Mouse (Mus musculus): ENCODE data around the gene Dcp1b. TPM values are rescaled to one million over a fixed set of nuclear protein-coding genes. Genes with fewer than 3 reads are reported as not detected.

Gene Dcp1b
- polyA plus RNA-seq, 1 experiment = 19.6 TPM

GRCm38 (mm10) chr6:119239341-119240005, 64.4 kb downstream of the Dcp1b start:
- TF ChIP-seq POLR2A (IDR thresholded peaks at IDR 0.05; ENCODE audit: borderline replicate concordance, extremely low read depth, low read depth, low read length) (no peak), CTCF (IDR thresholded peaks at IDR 0.05; ENCODE audit: insufficient read depth, low read length) (no peak)

GRCm38 (mm10) chr6:119240256-119240655, 65.2 kb downstream of the Dcp1b start:
- no peak for DNase-seq
- TF ChIP-seq POLR2A (IDR thresholded peaks at IDR 0.05; ENCODE audit: borderline replicate concordance, extremely low read depth, low read depth, low read length) = no peak
- TF ChIP-seq CTCF (IDR thresholded peaks at IDR 0.05; ENCODE audit: insufficient read depth, low read length) = no peak
- Histone ChIP-seq H3K4me3 (replicated peaks; ENCODE audit: extremely low read depth, low read depth, low read length) (no peak overlapping the region), H3K4me1 (ENCODE audit: control insufficient read depth, insufficient read depth, low read length) (no peaks in the 10 kb centered on the region)
- 70% methylated on average over 7 of the region's 7 CpGs for WGBS

More at GRCm38 (mm10) chr6:119239341-119240005, 64.4 kb downstream of the Dcp1b start:
- no peaks in the 10 kb centered on the region for H3K4me1 ChIP-seq (ENCODE audit: control insufficient read depth, insufficient read depth, low read length)
- DNase-seq = no peak
- no peak overlapping the region for H3K4me3 ChIP-seq (replicated peaks; ENCODE audit: extremely low read depth, low read depth, low read length)
- 77% methylated on average over 5 of the region's 5 CpGs for WGBS

GRCm38 (mm10) chr6:119240871-119241705, 66.0 kb downstream of the Dcp1b start:
- no peak for DNase-seq
- no peak overlapping the region for H3K4me3 ChIP-seq (replicated peaks; ENCODE audit: extremely low read depth, low read depth, low read length)
- TF ChIP-seq POLR2A (IDR thresholded peaks at IDR 0.05; ENCODE audit: borderline replicate concordance, extremely low read depth, low read depth, low read length) = no peak
- TF ChIP-seq CTCF (IDR thresholded peaks at IDR 0.05; ENCODE audit: insufficient read depth, low read length) = no peak
- H3K4me1 ChIP-seq (ENCODE audit: control insufficient read depth, insufficient read depth, low read length) = no peaks in the 10 kb centered on the region
- 44% methylated on average over 21 of the region's 21 CpGs for WGBS

- 41% methylated on average over 2 of the region's 2 CpGs for WGBS
- Histone ChIP-seq H3K4me3 (replicated peaks; ENCODE audit: extremely low read depth, low read depth, low read length) (no peak overlapping the region), H3K4me1 (ENCODE audit: control insufficient read depth, insufficient read depth, low read length) (no peaks in the 10 kb centered on the region)
- DNase-seq = no peak
- TF ChIP-seq CTCF (IDR thresholded peaks at IDR 0.05; ENCODE audit: insufficient read depth, low read length) (no peak), POLR2A (IDR thresholded peaks at IDR 0.05; ENCODE audit: borderline replicate concordance, extremely low read depth, low read depth, low read length) (no peak)
Measured at GRCm38 (mm10) chr6:119246082-119246481, 71.0 kb downstream of the Dcp1b start.

GRCm38 (mm10) chr6:119248578-119248977, 73.5 kb downstream of the Dcp1b start:
- 83% methylated on average over 3 of the region's 3 CpGs for WGBS
- no peak overlapping the region for H3K4me3 ChIP-seq (replicated peaks; ENCODE audit: extremely low read depth, low read depth, low read length)
- DNase-seq = no peak
- TF ChIP-seq CTCF (IDR thresholded peaks at IDR 0.05; ENCODE audit: insufficient read depth, low read length) (no peak), POLR2A (IDR thresholded peaks at IDR 0.05; ENCODE audit: borderline replicate concordance, extremely low read depth, low read depth, low read length) (no peak)
- H3K4me1 ChIP-seq (ENCODE audit: control insufficient read depth, insufficient read depth, low read length) = no peaks in the 10 kb centered on the region

GRCm38 (mm10) chr6:119249726-119250125, 74.7 kb downstream of the Dcp1b start:
- Histone ChIP-seq H3K4me3 (replicated peaks; ENCODE audit: extremely low read depth, low read depth, low read length) (no peak overlapping the region), H3K4me1 (ENCODE audit: control insufficient read depth, insufficient read depth, low read length) (no peaks in the 10 kb centered on the region)
- DNase-seq = no peak
- WGBS = 87% methylated on average over 10 of the region's 10 CpGs
- TF ChIP-seq POLR2A (IDR thresholded peaks at IDR 0.05; ENCODE audit: borderline replicate concordance, extremely low read depth, low read depth, low read length) (no peak), CTCF (IDR thresholded peaks at IDR 0.05; ENCODE audit: insufficient read depth, low read length) (no peak)

GRCm38 (mm10) chr6:119251704-119252103, 76.7 kb downstream of the Dcp1b start:
- no peaks in the 10 kb centered on the region for H3K4me1 ChIP-seq (ENCODE audit: control insufficient read depth, insufficient read depth, low read length)
- no peak for TF ChIP-seq POLR2A (IDR thresholded peaks at IDR 0.05; ENCODE audit: borderline replicate concordance, extremely low read depth, low read depth, low read length)
- no peak for TF ChIP-seq CTCF (IDR thresholded peaks at IDR 0.05; ENCODE audit: insufficient read depth, low read length)
- DNase-seq = no peak
- WGBS = 63% methylated on average over 4 of the region's 4 CpGs
- H3K4me3 ChIP-seq (replicated peaks; ENCODE audit: extremely low read depth, low read depth, low read length) = no peak overlapping the region

Other genes with a start within 250 kb of the Dcp1b start
- gene Cacna1c, start 21.2 kb downstream of the Dcp1b start, polyA plus RNA-seq (2012; rRNA removed) = 11.3 and 16.3 TPM in 2 replicates
- gene Cacna2d4, start 61.3 kb downstream of the Dcp1b start, polyA plus RNA-seq (2012; rRNA removed) = 2.1 and 4.0 TPM in 2 replicates
- 10.1 and 11.5 TPM in 2 replicates for gene Lrtm2, start 155.5 kb downstream of the Dcp1b start, polyA plus RNA-seq (2012; rRNA removed)
- gene Adipor2, start 242.5 kb downstream of the Dcp1b start, polyA plus RNA-seq (2012; rRNA removed) = 63.6 and 81.0 TPM in 2 replicates